Mouse (Mus musculus): ENCODE data around the gene Cit. TPM values are rescaled to one million over a fixed set of nuclear protein-coding genes. Genes with fewer than 3 reads are reported as not detected.

Cit gene
- polyA plus RNA-seq, 1 experiment from 2014 or later: 26.7 TPM

DNA sequence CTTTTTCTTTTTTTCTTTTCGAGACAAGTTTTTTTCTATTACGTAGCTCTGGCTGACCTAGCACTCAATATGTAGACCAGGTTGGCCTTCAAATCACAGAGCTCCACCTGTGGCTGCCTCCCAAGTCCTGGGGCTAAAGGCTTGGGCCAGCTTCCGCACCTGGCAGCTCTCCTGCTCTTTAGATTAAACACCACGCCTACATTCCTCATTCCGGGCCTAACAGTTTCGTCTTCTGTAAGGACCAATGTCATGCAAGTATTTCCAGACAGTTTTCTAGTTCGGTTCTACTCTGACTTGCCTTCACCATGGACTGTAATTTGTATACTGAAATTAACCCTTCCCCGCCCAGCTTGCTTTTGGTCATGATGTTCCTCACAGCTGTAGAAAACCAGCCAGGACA lies 2.1 kb downstream of the Cit start:
- WGBS: 92% methylated on average over 8 of the region's 8 CpGs
- Histone ChIP-seq H3K4me2 (ENCODE audit: low read depth) (no peak overlapping the region), H3K36me3 (ENCODE audit: control insufficient read depth, insufficient read depth, low read length) (peaks cover 2% of the 10 kb centered on the region; the same call in 1 of the 2 replicates)

DNA sequence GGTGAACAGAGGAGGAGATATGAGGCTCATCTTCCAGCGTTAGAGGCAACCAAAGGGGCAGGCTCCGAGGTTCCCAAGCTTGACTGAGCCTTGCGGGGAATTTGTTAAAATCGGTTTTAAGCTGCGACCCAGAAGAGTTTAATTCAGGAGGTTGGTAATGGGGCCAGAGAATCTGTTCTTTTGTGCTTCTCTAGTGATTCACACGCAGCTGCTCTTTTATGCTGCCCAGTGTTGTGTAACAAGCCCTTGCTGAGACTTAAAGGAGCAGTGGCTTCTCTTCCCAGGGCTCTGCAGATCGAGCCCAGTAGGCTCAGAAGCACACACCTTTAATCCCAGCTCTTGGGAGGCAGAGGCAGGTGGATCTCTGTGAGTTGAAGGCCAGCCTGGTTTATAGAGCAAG lies 3.4 kb downstream of the Cit start:
- Histone ChIP-seq H3K27ac (ENCODE audit: low read depth, low read length) (no peak overlapping the region), H3K36me3 (ENCODE audit: control insufficient read depth, insufficient read depth, low read length) (peaks cover 2% of the 10 kb centered on the region; the same call in 1 of the 2 replicates), H3K4me1 (ENCODE audit: control insufficient read depth, insufficient read depth, low read length) (peaks cover 10% of the 10 kb centered on the region), H3K9ac (ENCODE audit: low read length) (no peak overlapping the region), H3K27me3 (ENCODE audit: control insufficient read depth, insufficient read depth, low read length) (no peaks in the 10 kb centered on the region), H3K4me3 (ENCODE audit: low read depth, low read length) (no peak overlapping the region), H3K9me3 (ENCODE audit: control insufficient read depth, low read length) (no peaks in the 10 kb centered on the region; the same call in 1 of the 2 replicates), H3K4me2 (ENCODE audit: low read depth) (no peak overlapping the region)
- no peak for ATAC-seq (ENCODE audit: insufficient read depth, low FRiP score, low TSS enrichment)
- no peak for DNase-seq (ENCODE audit: low spot score)
- WGBS: 83% methylated on average over 7 of the region's 7 CpGs

More for the DNA sequence above, 2.1 kb downstream of the Cit start:
- no peak for DNase-seq (ENCODE audit: low spot score)
- H3K4me3 ChIP-seq (ENCODE audit: low read depth, low read length): no peak overlapping the region
- H3K27me3 ChIP-seq (ENCODE audit: control insufficient read depth, insufficient read depth, low read length): no peaks in the 10 kb centered on the region
- ATAC-seq (ENCODE audit: insufficient read depth, low FRiP score, low TSS enrichment): no peak
- H3K4me1 ChIP-seq (ENCODE audit: control insufficient read depth, insufficient read depth, low read length): peaks cover 10% of the 10 kb centered on the region
- H3K9me3 ChIP-seq (ENCODE audit: control insufficient read depth, low read length): no peaks in the 10 kb centered on the region; the same call in 1 of the 2 replicates
- H3K27ac ChIP-seq (ENCODE audit: low read depth, low read length): no peak overlapping the region
- H3K9ac ChIP-seq (ENCODE audit: low read length): no peak overlapping the region

DNA sequence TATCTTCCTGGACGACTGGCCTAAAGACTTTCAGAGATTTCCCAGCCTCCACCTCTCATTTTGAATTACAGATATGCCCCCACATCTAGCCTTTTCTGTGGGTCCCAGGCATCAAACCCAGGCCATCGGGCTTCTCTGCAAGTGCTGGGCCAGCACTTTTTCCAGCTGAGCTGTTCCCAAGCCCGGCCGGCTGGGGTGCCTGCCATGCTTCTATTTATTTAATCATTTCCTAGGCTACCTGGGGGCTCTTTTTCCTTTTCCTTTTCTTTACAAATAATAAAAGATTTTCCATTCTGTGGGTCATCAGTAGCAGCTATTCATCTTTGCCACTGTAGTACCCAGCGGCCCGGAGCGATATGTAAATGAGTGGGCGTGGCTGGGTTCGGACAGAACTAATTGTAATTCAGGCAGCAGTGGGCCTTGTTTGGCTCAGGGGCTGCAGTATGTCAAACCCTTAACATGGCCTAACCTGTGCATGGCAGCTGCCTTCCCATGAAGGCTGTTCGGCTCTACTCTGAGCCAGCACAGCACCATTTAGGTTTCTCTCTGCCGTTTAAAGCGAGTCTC lies 4.3 kb downstream of the Cit start:
- H3K9me3 ChIP-seq (ENCODE audit: control insufficient read depth, low read length): no peaks in the 10 kb centered on the region; the same call in 1 of the 2 replicates
- no peak overlapping the region for H3K27ac ChIP-seq (ENCODE audit: low read depth, low read length)
- ATAC-seq (ENCODE audit: insufficient read depth, low FRiP score, low TSS enrichment) (no peak), DNase-seq (ENCODE audit: low spot score) (no peak)
- no peak overlapping the region for H3K4me2 ChIP-seq (ENCODE audit: low read depth)
- 78% methylated on average over 12 of the region's 12 CpGs for whole genome bisulfite sequencing
- no peak overlapping the region for H3K4me3 ChIP-seq (ENCODE audit: low read depth, low read length)
- peaks cover 6% of the 10 kb centered on the region for H3K4me1 ChIP-seq (ENCODE audit: control insufficient read depth, insufficient read depth, low read length)
- no peaks in the 10 kb centered on the region for H3K27me3 ChIP-seq (ENCODE audit: control insufficient read depth, insufficient read depth, low read length)
- H3K9ac ChIP-seq (ENCODE audit: low read length): no peak overlapping the region
- peaks cover 2% of the 10 kb centered on the region; the same call in 1 of the 2 replicates for H3K36me3 ChIP-seq (ENCODE audit: control insufficient read depth, insufficient read depth, low read length)

DNA sequence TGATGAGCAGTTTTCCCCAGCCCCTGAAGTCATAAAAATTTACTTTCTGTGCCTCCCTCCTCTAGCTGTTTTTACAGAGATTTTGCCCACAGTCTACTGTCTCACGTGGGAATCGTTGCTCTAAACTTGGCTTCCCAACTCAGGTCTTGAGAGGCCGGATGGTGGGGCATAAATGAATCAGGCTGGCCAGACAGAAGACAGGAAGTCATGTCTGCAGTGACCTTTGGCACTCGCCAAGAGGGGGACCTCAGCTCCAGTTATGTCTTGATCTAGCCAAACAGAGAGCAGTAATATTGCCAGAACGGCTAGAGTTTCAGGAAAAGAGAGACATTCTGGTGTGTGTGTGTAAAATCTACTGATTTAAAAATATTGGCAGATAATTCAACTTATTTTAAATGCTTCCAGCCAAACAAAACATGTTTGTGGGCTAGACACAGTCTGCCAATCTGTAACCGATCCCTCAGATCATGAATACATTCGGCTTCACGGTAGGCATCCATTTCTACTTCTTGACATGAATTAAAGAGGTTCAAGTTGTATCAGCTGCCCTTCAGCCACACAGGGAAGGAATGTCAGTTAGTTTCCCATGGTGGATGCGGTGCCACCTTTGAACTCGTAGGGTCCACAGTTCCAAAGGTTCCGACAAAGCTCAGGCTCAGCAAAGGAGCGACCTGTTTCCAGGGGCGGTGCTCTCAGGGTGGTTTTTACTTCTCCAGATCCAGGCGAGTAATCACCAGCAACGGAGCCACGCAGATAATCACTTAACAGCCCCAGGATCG lies 5.4 kb downstream of the Cit start:
- DNase-seq (ENCODE audit: low spot score) (no peak), ATAC-seq (ENCODE audit: insufficient read depth, low FRiP score, low TSS enrichment) (no peak)
- Histone ChIP-seq H3K27me3 (ENCODE audit: control insufficient read depth, insufficient read depth, low read length) (no peaks in the 10 kb centered on the region), H3K36me3 (ENCODE audit: control insufficient read depth, insufficient read depth, low read length) (peaks cover 2% of the 10 kb centered on the region; the same call in 1 of the 2 replicates), H3K27ac (ENCODE audit: low read depth, low read length) (no peak overlapping the region), H3K4me1 (ENCODE audit: control insufficient read depth, insufficient read depth, low read length) (peaks cover 5% of the 10 kb centered on the region), H3K4me2 (ENCODE audit: low read depth) (no peak overlapping the region), H3K9ac (ENCODE audit: low read length) (no peak overlapping the region), H3K9me3 (ENCODE audit: control insufficient read depth, low read length) (no peaks in the 10 kb centered on the region; the same call in 1 of the 2 replicates), H3K4me3 (ENCODE audit: low read depth, low read length) (no peak overlapping the region)
- WGBS: 88% methylated on average over 17 of the region's 17 CpGs

DNA sequence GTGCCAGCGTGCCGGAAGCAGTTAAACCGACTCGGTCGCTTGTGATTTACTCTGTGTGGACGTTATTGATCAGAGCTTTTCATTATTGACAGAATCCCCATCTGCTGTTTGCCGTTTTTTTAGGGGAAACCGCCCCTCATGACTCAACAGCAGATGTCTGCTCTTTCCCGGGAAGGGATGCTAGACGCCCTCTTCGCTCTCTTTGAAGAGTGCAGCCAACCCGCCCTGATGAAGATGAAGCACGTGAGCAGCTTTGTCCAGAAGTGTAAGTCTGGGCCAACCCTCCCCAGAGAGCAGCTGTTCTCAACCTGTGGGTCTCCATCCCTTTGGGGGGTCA lies 5.9 kb downstream of the Cit start:
- no peak for ATAC-seq (ENCODE audit: insufficient read depth, low FRiP score, low TSS enrichment)
- Histone ChIP-seq H3K4me1 (ENCODE audit: control insufficient read depth, insufficient read depth, low read length) (peaks cover 3% of the 10 kb centered on the region), H3K4me2 (ENCODE audit: low read depth) (no peak overlapping the region), H3K36me3 (ENCODE audit: control insufficient read depth, insufficient read depth, low read length) (peaks cover 2% of the 10 kb centered on the region; the same call in 1 of the 2 replicates), H3K27ac (ENCODE audit: low read depth, low read length) (no peak overlapping the region), H3K9ac (ENCODE audit: low read length) (no peak overlapping the region), H3K9me3 (ENCODE audit: control insufficient read depth, low read length) (no peaks in the 10 kb centered on the region; the same call in 1 of the 2 replicates), H3K27me3 (ENCODE audit: control insufficient read depth, insufficient read depth, low read length) (no peaks in the 10 kb centered on the region), H3K4me3 (ENCODE audit: low read depth, low read length) (no peak overlapping the region)
- 85% methylated on average over 13 of the region's 13 CpGs for WGBS
- no peak for DNase-seq (ENCODE audit: low spot score)

DNA sequence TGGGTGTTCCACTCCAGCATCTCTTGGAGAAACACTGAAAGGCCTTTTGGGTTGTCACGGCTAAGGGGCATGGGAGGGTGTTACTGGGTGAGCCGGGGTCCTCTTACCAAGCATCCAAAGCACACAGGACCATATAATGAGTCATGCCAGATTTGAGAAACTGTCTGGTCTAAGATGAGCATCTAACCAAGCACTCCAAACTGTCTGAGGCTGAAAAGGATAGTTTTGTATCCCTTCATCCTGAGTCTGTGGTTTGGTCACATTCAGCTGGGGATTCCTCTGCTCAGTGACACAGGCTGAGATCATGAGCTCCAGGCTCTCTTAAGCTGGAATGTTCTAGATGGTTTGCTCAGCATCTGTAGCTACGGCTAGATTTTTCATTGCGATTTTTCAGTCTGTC lies 7.4 kb downstream of the Cit start:
- Histone ChIP-seq H3K4me3 (ENCODE audit: low read depth, low read length) (no peak overlapping the region), H3K9me3 (ENCODE audit: control insufficient read depth, low read length) (no peaks in the 10 kb centered on the region; the same call in 1 of the 2 replicates), H3K4me1 (ENCODE audit: control insufficient read depth, insufficient read depth, low read length) (no peaks in the 10 kb centered on the region), H3K27ac (ENCODE audit: low read depth, low read length) (no peak overlapping the region), H3K9ac (ENCODE audit: low read length) (no peak overlapping the region), H3K4me2 (ENCODE audit: low read depth) (no peak overlapping the region), H3K36me3 (ENCODE audit: control insufficient read depth, insufficient read depth, low read length) (peaks cover 5% of the 10 kb centered on the region), H3K27me3 (ENCODE audit: control insufficient read depth, insufficient read depth, low read length) (no peaks in the 10 kb centered on the region)
- WGBS: 92% methylated on average over 4 of the region's 4 CpGs
- no peak for ATAC-seq (ENCODE audit: insufficient read depth, low FRiP score, low TSS enrichment)
- no peak for DNase-seq (ENCODE audit: low spot score)

DNA sequence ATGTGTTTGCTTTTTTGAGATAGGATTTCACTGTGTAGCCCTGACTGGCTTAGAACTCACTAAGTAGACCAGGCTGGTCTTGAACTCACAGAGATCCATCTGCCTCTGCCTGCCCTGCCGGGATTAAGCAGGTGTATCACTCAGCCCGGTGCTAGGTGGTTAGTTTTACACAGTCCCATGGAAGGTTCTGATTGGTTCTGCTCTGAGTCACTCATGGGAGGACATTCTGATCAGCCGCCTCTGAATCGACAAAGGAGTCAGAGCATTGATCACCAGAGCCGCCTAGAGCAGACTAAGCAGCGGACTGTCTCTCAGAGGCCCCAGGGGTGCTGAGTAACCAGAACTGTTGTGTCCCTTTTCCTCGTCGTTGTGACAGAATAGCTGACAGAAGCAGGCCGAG lies 8.6 kb downstream of the Cit start:
- H3K9ac ChIP-seq (ENCODE audit: low read length): no peak overlapping the region; the same call in 1 of the 2 replicates
- H3K36me3 ChIP-seq (ENCODE audit: control insufficient read depth, insufficient read depth, low read length): peaks cover 5% of the 10 kb centered on the region
- H3K4me3 ChIP-seq (ENCODE audit: low read depth, low read length): no peak overlapping the region
- no peak overlapping the region for H3K27ac ChIP-seq (ENCODE audit: low read depth, low read length)
- ATAC-seq (ENCODE audit: insufficient read depth, low FRiP score, low TSS enrichment): no peak
- H3K4me2 ChIP-seq (ENCODE audit: low read depth): no peak overlapping the region
- no peaks in the 10 kb centered on the region for H3K4me1 ChIP-seq (ENCODE audit: control insufficient read depth, insufficient read depth, low read length)
- H3K27me3 ChIP-seq (ENCODE audit: control insufficient read depth, insufficient read depth, low read length): no peaks in the 10 kb centered on the region
- no peaks in the 10 kb centered on the region; the same call in 1 of the 2 replicates for H3K9me3 ChIP-seq (ENCODE audit: control insufficient read depth, low read length)
- WGBS: 90% methylated on average over 9 of the region's 9 CpGs
- DNase-seq (ENCODE audit: low spot score): no peak

DNA sequence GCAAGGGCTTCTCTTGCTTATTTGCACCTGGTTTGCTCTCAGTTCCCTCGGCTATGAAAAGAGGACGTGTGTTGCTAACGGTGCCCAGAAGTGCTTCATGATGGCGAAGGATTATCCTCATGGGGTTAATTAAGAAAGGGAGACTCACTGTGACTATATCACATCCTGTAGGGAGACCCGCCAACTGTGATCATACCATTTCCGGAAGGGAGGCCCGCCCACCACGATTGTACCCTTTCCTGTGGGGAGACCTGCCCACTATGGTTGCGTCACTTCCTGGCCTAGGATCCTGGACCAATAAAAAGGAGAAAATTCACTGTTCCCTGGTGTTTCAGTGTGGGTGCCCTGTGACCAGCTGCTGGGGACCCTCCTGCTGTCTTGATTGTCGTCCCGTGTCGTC lies 9.3 kb downstream of the Cit start:
- DNase-seq (ENCODE audit: low spot score): no peak
- H3K36me3 ChIP-seq (ENCODE audit: control insufficient read depth, insufficient read depth, low read length): peaks cover 5% of the 10 kb centered on the region
- no peaks in the 10 kb centered on the region for H3K4me1 ChIP-seq (ENCODE audit: control insufficient read depth, insufficient read depth, low read length)
- H3K9ac ChIP-seq (ENCODE audit: low read length): no peak overlapping the region
- H3K27ac ChIP-seq (ENCODE audit: low read depth, low read length): no peak overlapping the region
- ATAC-seq (ENCODE audit: insufficient read depth, low FRiP score, low TSS enrichment): no peak
- H3K4me2 ChIP-seq (ENCODE audit: low read depth): no peak overlapping the region
- 84% methylated on average over 12 of the region's 12 CpGs for WGBS
- no peak overlapping the region for H3K4me3 ChIP-seq (ENCODE audit: low read depth, low read length)
- H3K9me3 ChIP-seq (ENCODE audit: control insufficient read depth, low read length): no peaks in the 10 kb centered on the region
- H3K27me3 ChIP-seq (ENCODE audit: control insufficient read depth, insufficient read depth, low read length): no peaks in the 10 kb centered on the region

DNA sequence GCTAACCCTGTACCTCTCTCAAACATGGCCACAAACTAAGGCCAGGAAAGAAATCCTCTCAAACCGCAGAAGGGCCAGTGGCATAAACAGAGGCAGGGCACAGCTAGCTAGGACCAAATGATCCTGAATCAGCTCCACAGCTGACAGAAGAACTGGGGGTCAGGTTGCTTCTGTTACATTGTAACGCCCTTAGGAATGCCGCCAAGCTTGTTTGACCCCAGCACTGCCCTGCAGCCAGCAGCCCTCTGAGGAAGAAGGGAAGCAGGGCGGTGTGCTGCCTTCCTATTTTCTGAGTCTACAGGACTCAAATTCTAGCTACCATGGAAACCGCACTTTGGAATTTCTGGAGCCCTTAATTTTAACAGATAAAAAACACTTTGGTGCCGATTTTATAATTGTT lies 13.6 kb downstream of the Cit start:
- ATAC-seq (ENCODE audit: insufficient read depth, low FRiP score, low TSS enrichment) (no peak), DNase-seq (ENCODE audit: low spot score) (no peak)
- Histone ChIP-seq H3K9me3 (ENCODE audit: control insufficient read depth, low read length) (no peaks in the 10 kb centered on the region), H3K27ac (ENCODE audit: low read depth, low read length) (no peak overlapping the region), H3K4me2 (ENCODE audit: low read depth) (no peak overlapping the region), H3K4me1 (ENCODE audit: control insufficient read depth, insufficient read depth, low read length) (no peaks in the 10 kb centered on the region), H3K4me3 (ENCODE audit: low read depth, low read length) (no peak overlapping the region), H3K36me3 (ENCODE audit: control insufficient read depth, insufficient read depth, low read length) (peaks cover 2% of the 10 kb centered on the region; the same call in 1 of the 2 replicates), H3K9ac (ENCODE audit: low read length) (no peak overlapping the region), H3K27me3 (ENCODE audit: control insufficient read depth, insufficient read depth, low read length) (no peaks in the 10 kb centered on the region)
- 83% methylated on average over 6 of the region's 6 CpGs for WGBS
